Mouse (Mus musculus): Measurements from ENCODE around the gene Slc17a9. TPM values are rescaled to one million over a fixed set of nuclear protein-coding genes. Genes with fewer than 3 reads are reported as not detected.

Gene Slc17a9
- total and polyA plus RNA-seq, 3 experiments: 6.7 to 16.1 TPM; not detected in 1

GRCm38 (mm10) chr2:180780282-180780681 lies 55.2 kb downstream of the Slc17a9 start:
- H3K9ac ChIP-seq (ENCODE audit: control insufficient read depth, low read depth, low read length, poor library complexity, severe bottlenecking): no peak overlapping the region
- H3K27ac ChIP-seq (ENCODE audit: control insufficient read depth, low read depth, low read length): no peak overlapping the region
- H3K9me3 ChIP-seq (replicated peaks; ENCODE audit: insufficient read depth, low read length): no peaks in the 10 kb centered on the region
- no peak overlapping the region for H3K4me3 ChIP-seq (ENCODE audit: control insufficient read depth in 1 of 2, insufficient read depth in 1 of 2, low read depth in 2 of 2, low read length in 2 of 2)
- TF ChIP-seq RAD21 (IDR thresholded peaks at IDR 0.05; ENCODE audit: low read depth, low read length) (no peak), KAT2A (conservative IDR thresholded peaks at IDR 0.05; ENCODE audit: low read depth, low read length) (no peak), CTCF (IDR thresholded peaks at IDR 0.05 in 2 of 3, conservative IDR thresholded peaks at IDR 0.05 in 1 of 3; ENCODE audit: control insufficient read depth in 1 of 3, insufficient read depth in 1 of 3, low read depth in 2 of 3, low read length in 3 of 3, poor library complexity in 1 of 3, severe bottlenecking in 1 of 3) (no peak), ZC3H11A (IDR thresholded peaks at IDR 0.05; ENCODE audit: low read depth, low read length) (no peak), TAL1 (IDR thresholded peaks at IDR 0.05; ENCODE audit: low read length) (no peak), USF2 (IDR thresholded peaks at IDR 0.05; ENCODE audit: borderline replicate concordance in 1 of 2, insufficient read depth in 1 of 2, low read depth in 1 of 2, low read length in 2 of 2) (no peak), MAX (IDR thresholded peaks at IDR 0.05; ENCODE audit: low read length) (no peak), CHD1 (IDR thresholded peaks at IDR 0.05; ENCODE audit: low read depth, low read length) (no peak), NELFE (IDR thresholded peaks at IDR 0.05; ENCODE audit: low read depth, low read length) (no peak), POLR2AphosphoS2 (IDR thresholded peaks at IDR 0.05; ENCODE audit: low read length) (no peak), GATA1 (IDR thresholded peaks at IDR 0.05; ENCODE audit: low read depth, low read length) (no peak), POLR2AphosphoS5 (IDR thresholded peaks at IDR 0.05; ENCODE audit: borderline replicate concordance, low read depth, low read length) (no peak), RCOR1 (IDR thresholded peaks at IDR 0.05; ENCODE audit: low read depth, low read length) (no peak), MEF2A (IDR thresholded peaks at IDR 0.05; ENCODE audit: extremely low read depth, insufficient replicate concordance, low read depth, low read length, poor library complexity, severe bottlenecking) (no peak), SMC3 (IDR thresholded peaks at IDR 0.05; ENCODE audit: low read depth, low read length) (no peak)
- no peaks in the 10 kb centered on the region for H3K4me1 ChIP-seq (ENCODE audit: control insufficient read depth in 1 of 2, insufficient read depth in 2 of 2, low read length in 2 of 2)
- no peaks in the 10 kb centered on the region for H3K36me3 ChIP-seq (ENCODE audit: control insufficient read depth in 1 of 2, insufficient read depth in 2 of 2, low read length in 2 of 2)
- H3K79me2 ChIP-seq (ENCODE audit: control insufficient read depth, insufficient read depth, low read length, poor library complexity): no peaks in the 10 kb centered on the region
- peaks cover 0 to 3% of the 10 kb centered on the region in 2 experiments; a peak in 2 of 4 replicates for H3K27me3 ChIP-seq (ENCODE audit: control insufficient read depth in 1 of 2, insufficient read depth in 2 of 2, low read length in 2 of 2)
- peak; percentile 21 for DNase-seq (ENCODE audit: low read depth, low spot score)

GRCm38 (mm10) chr2:180786732-180787131 lies 61.7 kb downstream of the Slc17a9 start:
- Histone ChIP-seq H3K9me3 (replicated peaks; ENCODE audit: insufficient read depth, low read length) (no peaks in the 10 kb centered on the region), H3K4me1 (ENCODE audit: control insufficient read depth in 1 of 2, insufficient read depth in 2 of 2, low read length in 2 of 2) (no peaks in the 10 kb centered on the region), H3K4me3 (ENCODE audit: control insufficient read depth in 1 of 2, insufficient read depth in 1 of 2, low read depth in 2 of 2, low read length in 2 of 2) (no peak overlapping the region), H3K79me2 (ENCODE audit: control insufficient read depth, insufficient read depth, low read length, poor library complexity) (no peaks in the 10 kb centered on the region), H3K27ac (ENCODE audit: control insufficient read depth, low read depth, low read length) (no peak overlapping the region), H3K27me3 (ENCODE audit: control insufficient read depth in 1 of 2, insufficient read depth in 2 of 2, low read length in 2 of 2) (no peaks in the 10 kb centered on the region; a peak in 1 of 4 replicates), H3K36me3 (ENCODE audit: control insufficient read depth in 1 of 2, insufficient read depth in 2 of 2, low read length in 2 of 2) (no peaks in the 10 kb centered on the region), H3K9ac (ENCODE audit: control insufficient read depth, low read depth, low read length, poor library complexity, severe bottlenecking) (no peak overlapping the region)
- peak; percentile 66 for DNase-seq (ENCODE audit: low read depth, low spot score)
- peak; percentile 43 for TF ChIP-seq RAD21 (IDR thresholded peaks at IDR 0.05; ENCODE audit: low read depth, low read length)
- TF ChIP-seq NRF1 (IDR thresholded peaks at IDR 0.05; ENCODE audit: insufficient read depth, low read depth, low read length, poor library complexity, severe bottlenecking): no peak
- peak; percentile 49 for TF ChIP-seq SMC3 (IDR thresholded peaks at IDR 0.05; ENCODE audit: low read depth, low read length)
- TF ChIP-seq CTCF (IDR thresholded peaks at IDR 0.05 in 2 of 3, conservative IDR thresholded peaks at IDR 0.05 in 1 of 3; ENCODE audit: control insufficient read depth in 1 of 3, insufficient read depth in 1 of 3, low read depth in 2 of 3, low read length in 3 of 3, poor library complexity in 1 of 3, severe bottlenecking in 1 of 3): peak; percentile 72 to 83 (median 81)
- no peak for TF ChIP-seq ZNF384 (IDR thresholded peaks at IDR 0.05; ENCODE audit: low read depth, low read length)
- TF ChIP-seq BHLHE40 (IDR thresholded peaks at IDR 0.05; ENCODE audit: borderline replicate concordance, low read depth, low read length): no peak

Data from MEL (cell line).